Mouse (Mus musculus) brain, adult 2 months (tissue): ENCODE results near the gene Mesp2.
A peak's percentile ranks its signal among the peaks of the same experiment; 100 is the strongest.
"Not testable (repeated sequence)": the region's sequence is repeated elsewhere in the genome, so short reads cannot be mapped to it uniquely, and the experiment has no call there.

Experiments
- DNase-seq: peaks from one replicate; pipeline ENCODE4 v3.0.0; 2011; ENCODE audit warnings: low read depth, low spot score

Mesp2 gene

DNA sequence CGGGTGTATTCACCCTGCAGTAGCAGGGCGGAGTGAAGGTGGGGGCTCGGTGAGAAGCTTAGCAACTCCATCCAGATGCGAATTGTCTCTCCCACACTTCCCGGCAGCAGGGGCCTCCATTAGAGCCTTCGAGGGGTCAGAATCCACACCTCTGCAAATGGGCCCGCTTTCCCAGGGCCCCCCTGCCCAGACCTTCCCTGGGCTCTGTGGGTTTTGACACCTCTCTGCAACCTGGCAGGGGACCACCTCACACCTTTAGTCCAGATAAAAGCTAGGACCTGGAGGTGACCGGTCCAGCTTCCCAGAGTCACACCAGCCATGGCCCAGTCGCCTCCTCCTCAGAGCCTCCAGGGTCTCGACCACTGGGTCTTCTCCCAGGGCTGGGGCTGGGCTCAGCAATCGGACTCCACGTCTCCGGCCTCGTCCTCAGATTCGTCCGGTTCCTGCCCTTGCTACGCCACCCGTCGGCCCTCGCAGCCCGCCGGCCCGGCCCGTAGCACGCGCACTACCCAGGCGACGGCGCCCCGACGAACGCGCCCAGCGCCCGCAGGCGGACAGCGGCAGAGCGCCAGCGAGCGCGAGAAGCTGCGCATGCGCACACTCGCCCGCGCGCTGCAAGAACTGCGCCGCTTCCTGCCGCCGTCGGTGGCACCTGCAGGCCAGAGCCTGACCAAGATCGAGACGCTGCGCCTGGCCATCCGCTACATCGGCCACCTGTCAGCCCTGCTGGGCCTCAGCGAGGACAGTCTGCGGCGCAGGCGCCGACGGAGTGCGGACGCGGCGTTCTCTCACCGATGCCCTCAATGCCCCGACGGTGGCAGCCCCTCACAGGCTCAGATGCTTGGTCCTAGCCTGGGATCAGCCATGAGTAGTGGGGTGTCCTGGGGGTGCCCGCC, at the start of gene Mesp2:
Gene Mesp2, plus strand, starts transcription at position 117 of the 896 bp plus-strand sequence.
- DNase-seq: peak; percentile 71

DNA sequence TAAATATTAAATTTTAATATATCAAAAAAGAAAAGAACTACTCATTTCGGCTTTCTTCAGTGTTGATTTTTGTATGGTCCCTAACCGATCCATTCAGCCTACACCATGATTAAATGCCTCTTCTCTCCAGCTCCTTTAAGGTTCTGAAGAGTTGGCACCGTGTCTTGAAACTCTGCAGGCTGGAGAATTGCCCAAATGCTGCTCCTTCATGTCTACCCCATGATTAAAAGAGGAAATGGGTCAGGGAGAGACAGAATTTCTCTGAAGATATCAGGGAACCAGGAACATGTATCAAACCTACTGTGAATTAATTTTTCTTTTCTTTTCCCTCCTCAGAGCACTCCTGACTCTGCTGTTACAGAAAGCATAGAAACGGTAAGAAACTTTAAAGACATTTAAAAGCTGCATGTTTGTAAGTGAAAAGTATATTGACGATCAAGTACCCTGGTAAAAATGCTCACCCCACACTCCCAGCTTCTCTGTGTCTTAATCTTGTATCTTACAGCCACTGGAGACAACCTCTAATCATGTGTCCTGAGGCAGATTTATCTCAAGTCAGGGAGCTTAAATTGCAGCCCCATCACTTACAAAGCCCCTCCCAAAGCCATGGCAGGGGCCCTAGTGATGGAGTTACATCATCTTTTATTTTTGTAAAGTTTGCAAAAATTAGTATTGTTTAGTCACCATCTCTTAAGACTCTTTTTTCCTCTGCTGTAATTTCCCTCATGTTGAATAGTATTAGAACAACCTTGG, 49.2 kb upstream of the Mesp2 start:
- DNase-seq: no peak

DNA sequence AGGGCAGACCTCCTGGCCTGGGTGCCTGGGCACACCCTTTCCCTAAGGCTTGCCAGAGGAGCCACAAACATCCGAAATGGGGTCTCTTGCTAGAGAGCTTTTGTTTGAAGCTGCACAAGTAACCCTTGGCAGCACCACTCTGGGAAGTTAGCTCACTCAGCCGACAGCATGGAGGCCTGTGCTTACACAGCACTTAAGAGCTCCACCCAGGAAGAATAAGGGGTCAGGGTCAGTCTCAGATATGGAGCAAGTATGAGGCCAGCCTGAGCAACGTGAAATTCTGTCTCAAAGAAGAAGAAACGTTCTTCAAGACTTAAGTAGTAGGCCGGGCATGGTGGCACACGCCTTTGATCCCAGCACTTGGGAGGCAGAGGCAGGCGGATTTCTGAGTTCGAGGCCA, 48.4 kb upstream of the Mesp2 start:
- no peak for DNase-seq

DNA sequence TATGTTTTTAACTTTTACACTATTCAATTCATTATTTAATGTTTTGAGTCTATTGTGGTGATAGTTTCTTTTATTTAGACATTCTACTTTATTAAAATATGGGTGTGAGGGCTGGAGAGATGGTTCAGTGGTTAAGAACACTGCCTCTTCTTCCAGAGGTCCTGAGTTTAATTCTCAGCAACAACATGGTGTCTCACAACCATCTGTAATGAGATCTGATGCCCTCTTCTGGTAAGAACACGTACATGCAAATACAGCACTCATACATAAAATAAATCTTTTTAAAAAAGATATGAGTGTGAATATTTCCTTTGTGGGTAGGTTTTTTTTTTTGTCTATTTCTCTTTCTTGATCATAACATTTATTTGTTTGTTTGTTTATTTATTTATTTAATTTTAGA, 44.5 kb upstream of the Mesp2 start:
- no peak for DNase-seq

DNA sequence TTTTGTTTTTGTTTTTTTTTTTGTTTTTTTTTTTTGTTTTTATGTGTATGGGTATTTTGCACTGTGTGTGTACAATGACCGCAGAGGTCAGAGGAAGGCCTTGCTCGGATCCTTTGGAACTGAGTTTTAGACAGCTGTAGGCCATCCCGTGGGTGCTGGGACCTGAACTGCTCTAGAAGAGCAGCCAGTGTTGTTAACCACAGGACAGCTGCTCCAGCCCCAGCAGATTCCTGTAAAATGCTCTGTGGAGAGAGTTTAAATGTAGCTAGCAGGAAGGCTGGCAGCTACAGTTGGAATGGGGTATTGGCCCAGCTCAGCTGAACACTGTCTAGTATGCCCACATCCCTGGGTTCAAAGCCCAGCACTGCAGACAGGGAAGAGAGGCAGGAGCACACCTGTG, 40.9 kb upstream of the Mesp2 start:
- no peak for DNase-seq

DNA sequence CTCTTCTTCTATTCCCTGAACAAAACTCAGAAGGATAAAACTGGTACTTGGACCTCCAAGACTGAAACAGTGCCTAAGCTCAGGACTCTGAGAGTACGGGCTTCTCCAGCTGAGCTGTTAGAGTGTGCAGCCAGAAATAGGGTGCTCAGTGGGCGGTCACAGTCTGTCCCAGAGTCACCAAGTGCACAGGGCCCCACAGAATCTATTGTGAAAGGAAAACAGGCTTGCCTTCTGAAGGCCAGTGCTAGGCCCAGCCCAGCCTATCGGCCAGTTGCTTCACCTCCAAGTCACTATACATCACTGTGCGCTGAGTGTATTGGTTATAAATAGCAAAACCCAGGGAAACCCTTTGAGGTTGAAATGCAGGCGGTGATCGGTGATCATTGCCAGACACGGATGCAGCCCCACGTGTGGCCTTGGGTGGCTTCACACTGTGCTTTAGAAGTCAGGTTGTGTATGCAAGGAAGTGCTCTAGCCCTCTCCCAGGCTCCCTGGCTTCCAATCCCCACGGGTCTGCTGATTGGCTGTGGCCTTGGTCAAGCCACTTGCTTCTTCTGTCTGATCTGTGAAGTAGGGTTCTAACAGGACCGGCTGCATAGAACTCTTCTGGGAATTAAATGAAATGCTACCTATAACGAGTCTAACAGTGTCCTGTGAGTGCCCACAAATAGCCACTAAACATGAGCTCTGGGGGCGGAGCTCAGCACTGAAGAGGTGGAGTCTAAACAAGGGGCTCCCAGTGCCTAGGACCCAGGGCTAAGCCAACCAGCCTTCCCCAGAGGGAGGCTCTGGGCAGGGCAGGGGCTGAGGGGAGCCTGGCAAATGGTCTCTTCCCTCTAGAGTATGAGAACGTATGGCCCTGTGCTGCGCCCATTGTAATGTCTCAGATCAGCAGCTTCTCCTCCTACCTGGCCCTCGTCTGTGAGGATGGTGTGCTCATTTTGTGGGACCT, 38.7 kb upstream of the Mesp2 start:
- peak; percentile 76 for DNase-seq

DNA sequence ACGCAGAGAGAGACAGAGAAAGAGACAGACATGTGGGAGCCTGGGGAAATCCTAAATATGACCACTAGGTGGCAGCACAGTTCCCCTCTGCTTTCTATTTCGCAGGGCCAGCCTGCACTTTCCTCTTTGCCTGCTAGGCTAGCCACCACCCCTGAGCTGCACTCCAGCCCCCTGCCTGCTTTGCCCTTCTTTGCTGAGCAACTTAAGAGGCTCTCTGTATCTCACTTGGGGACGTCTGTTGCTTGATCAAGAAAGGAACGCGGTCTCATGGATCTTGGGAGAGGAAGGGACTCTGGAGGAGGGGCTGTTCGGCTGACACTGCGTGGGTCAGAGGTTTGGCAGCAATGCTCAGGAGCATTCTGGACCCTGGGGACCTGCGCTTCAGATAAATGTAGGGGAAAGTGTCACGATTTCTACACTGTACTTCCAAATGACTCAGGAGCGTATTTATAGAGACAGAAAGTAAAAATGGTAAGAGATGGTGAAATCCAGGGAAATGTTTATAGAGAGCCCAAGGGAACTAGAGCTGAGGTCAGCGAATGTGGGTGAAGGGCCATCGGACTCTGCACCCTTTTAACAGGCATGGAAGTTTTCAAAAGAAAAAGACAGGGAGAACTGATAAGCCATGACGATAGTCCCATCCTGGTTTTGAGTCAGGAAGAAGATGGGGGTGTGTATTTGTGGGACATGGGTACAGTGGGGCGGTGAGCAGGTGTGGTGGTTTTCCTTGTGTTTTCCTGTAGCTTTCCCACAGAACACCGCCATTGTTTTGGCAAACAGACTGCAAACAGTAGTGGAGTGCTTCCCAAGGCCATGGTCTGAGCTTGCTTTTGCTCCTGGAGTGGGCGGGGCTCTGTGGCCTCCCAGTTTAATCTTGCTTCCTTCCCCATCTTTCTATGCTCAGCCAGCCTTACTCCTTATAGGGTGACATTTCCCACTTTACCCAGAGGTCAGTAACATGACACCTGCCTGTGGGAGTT, 29.6 kb upstream of the Mesp2 start:
- DNase-seq: peak; percentile 77

DNA sequence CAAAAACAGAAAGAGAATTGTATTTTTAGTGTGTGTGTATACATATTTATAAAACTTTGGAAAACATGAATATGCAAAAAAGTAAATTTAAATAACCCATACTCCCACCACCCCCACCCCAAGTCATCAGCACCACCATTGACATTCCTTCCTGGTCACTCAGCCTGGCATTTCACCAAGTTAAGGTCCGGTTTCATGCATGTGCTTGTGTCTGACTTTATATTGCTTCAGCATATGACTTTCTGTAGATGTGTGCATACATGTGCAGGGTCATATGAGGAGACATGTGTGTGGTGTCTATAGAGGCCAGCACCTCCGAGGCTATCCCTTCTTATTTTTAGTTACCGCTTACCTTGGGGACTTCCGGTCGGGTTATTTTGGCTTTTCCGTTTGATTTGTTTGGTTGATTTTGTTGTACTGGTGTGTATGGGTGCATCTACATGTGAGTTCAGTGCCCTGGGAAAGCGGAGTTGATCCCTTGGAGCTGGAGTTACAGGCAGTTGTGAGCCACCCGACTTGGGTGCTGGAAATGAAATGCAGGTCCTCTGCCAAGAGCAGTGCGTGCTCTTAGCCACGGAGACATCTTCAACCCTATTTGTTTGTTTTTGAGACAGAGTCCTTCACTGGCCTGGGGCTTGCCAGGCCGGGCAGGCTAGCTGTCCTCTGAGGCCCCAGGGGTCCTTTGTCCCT, 28.6 kb upstream of the Mesp2 start:
- DNase-seq: no peak

DNA sequence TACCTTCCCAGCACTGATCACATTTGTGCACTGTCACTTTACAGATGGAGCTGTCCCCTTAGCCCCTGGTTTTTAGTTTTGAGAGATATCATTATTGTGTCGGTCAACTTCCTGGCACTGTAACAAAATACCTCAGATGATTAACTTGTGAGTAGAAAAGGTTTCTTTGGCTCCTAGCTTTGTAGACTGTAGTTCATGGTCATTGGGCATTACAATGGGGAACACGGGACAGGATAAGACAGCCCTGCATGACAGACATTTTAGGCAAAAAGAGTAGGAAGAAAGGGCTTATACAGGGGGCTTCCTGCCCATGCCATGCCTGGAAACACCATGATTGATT, 28.0 kb upstream of the Mesp2 start:
- no peak for DNase-seq

DNA sequence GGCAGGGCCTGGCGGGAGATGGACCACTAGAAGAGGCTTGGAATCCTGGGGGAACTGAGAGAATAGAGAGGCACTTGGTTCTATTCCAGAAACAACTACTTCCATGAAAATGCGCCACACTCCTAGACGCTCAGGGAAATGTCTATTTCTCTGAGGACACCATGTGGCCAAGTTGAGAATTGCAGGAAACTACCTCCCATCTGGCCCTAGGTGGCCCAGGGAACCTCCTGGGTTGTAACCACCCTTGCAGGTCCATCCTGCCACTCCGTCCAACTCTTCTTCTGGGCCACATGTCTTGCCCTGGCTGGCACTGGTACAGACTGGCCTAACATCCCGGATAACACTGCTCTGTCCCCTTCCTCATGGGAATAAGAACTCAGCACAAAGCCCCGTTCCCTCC, 24.2 kb upstream of the Mesp2 start:
- peak; percentile 78 for DNase-seq

DNA sequence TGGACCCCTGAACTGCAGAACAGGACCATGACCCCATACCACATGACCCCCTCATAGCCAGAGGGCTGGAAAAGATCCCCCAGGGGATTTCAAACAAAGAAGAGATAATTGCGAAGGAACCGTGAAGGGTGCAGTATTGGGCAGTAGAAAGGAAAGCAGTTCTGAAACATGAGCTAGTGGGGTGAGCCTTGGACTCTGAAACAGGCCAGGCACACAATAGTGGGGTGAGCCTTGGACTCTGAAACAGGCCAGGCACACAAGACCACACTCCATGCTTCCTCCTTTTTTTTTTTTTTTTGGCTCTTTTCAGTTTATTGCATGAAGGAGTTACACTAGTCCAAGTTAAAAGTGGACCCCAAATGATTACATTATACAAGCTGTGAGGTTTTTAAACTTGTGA, 20.7 kb upstream of the Mesp2 start:
- not testable (repeated sequence) for DNase-seq

DNA sequence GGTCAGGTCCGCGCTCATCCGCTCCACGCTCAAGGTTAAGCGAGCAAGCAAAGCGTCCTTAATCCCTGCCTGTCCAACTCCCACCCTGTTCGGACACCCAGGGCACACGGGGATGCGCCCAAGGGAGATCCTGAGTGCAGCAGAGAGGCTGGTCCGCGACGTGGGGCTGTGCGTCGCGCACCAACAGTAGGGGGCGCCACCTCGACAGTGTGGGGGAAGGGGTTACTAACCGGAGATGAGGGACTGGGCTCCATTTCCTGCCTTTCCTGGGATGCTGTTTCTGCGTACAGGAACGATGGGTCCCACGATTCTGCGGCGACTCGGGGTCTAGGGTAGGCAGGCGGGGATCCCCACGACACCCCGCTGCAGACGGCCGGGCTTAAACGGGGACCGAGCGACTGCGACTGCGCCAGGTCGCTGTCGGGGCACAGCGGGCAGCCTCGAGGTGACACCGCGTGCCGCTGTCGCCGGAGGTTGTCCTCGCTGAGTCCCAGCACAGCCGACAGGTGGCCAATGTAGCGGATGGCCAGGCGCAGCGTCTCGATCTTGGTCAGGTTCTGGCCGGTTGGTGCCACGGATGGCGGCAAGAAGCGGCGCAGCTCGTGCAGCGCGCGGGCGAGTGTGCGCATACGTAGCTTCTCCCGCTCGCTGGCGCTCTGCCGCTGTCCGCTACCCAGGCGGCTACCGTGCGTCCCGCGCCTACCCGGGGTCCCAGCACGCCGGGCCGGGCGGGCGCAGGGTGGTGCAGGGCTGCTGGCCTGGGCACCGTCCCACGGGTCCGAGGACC, 17.7 kb upstream of the Mesp2 start:
- peak; percentile 24 for DNase-seq

DNA sequence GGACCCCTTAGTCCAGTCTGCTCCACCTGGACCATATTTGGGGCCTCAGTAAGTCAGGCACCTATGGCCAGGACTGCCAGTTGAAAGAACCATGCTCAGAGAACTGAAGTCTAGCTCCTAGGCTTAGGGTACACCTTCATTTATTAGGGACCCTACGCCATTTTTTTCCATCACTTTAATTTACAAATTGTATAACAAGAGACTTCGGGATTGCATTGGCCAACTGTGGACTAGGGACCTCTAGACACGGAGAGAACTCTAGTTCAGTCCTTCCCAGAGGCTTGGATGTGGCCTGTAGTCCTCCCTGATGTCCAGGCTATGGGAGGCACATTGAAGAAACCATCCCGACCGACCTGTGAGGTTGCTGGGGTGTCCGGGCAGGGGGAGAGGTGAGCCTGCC, 16.8 kb upstream of the Mesp2 start, which contains the start of gene Mesp1:
Gene Mesp1, minus strand, starts transcription at position 101 of the 400 bp plus-strand sequence.
- no peak for DNase-seq

DNA sequence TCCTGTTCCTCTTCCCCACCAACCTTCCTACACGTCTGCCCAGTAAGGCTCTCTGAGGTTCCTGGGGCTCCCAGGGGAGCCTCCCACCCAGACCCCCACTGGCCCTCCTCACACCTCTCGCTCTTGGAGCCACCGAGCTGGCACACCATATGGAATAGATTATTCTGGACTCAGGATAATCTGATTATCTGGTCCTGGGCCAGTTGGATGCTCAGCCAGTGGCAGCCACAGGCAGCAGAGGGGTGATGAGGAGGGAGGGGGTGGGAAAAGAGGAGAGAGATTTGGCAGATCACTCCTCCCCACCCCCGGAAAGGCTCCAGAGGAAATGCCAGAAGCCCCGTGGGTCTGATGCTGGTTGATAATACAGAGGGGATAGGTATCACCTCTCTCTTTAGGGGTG, 11.9 kb upstream of the Mesp2 start:
- no peak for DNase-seq

DNA sequence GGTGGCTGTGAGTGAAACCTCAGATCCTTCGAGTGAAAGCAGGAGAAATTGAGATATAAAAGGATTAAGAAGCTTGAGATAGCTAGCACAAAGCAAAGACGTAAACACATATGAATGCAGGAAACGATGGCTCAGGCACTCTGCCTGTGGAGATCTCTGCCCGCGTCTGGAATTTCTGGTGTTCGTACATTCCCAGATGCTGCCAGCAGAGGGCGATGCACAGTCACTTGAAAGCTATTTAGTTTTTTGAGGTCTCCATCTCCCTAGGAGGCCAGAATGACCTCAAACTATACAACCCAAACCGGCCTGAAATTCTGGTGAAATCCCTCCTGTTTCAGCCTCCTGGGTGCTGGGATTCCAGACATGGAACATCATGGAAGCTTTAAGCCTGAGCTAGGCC, 11.5 kb upstream of the Mesp2 start:
- peak; percentile 72 for DNase-seq

DNA sequence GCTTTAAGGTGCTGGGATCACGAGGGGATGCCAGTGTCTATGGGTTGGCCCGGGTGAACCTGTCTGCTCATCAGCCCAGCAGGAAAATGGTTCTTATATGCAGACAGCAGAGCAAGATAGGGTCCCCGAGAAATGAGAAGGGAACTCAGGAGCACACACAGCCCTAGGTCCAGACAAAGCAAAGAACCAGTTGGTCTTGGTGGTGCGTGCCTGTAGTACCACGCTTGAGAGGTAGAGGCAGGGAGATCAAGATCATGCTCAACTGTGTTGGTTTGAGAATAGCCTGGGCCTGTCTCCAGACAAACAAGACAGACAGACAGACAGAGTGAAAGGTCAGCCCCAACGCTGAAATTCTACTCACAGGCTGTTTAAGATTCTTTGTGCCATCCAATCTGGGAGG, 11.0 kb upstream of the Mesp2 start:
- DNase-seq: no peak

DNA sequence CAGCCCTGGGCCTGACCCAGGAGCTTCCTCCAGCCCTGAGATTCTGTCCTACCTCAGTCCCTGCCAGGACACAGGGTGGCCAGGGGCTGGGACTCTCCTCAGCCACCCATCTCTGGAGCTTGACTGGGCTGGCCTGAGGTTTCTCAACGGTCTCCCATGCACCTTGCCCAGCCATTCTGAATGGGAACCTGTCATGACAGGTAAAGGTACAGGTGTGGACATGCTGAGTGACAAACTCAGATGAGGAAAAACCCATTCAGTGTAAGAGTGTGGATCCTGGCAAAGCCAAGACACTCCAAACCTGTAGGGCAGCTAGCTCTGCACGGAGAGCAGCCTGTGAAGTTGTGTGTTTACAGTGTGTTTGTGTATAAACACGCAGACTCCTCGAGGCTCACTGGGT, 10.2 kb upstream of the Mesp2 start:
- no peak for DNase-seq

DNA sequence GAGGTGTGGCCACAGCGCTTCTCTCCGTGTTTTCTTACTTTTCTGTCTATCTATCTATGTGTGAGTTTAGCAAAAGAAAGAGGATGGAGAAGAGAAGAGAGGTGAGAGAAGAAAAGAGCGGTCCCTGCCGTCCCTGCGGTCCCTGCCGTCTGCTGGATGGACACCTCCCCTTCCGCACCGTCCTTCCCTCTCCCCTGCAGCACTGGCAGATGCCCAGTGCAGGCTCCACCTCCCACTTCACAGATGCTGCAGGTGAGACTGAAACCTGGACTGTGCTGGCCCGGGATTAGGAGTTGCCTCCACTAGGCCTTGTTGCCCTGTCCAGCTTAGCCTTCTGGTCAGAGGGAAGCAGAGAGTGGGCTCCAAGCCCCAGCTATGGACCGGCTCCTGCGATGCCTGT, 9.1 kb upstream of the Mesp2 start:
- DNase-seq: no peak

DNA sequence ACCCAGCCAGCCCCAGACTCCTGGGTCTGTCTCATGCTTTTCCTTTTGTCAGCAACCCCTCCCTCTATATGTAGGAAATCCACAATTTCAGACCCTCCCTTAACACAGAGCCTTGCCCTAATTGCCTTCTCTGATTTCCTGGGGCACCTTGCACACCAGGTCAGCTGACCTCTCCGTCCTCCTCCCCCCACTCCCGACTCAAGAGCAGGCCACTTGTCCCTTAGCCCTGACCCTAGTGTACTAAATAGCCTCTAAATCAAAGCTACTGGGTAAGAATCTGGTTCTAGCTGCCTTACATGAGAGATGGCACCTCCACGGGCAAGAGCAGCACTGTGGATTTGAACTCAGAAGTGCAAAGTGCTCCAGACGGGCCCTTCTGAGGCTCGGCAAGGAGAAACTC, 8.5 kb upstream of the Mesp2 start:
- DNase-seq: no peak
